Mouse (Mus musculus) left cerebral cortex, adult 11 months (tissue): ENCODE results near the gene Rps19.
"Not testable (repeated sequence)": the region's sequence is repeated elsewhere in the genome, so short reads cannot be mapped to it uniquely, and the experiment has no call there.

Source experiments
- DNase-seq: peaks from one replicate; pipeline ENCODE4 v3.0.0; 2022; ENCODE audit warnings: low spot score

Rps19 gene

DNA sequence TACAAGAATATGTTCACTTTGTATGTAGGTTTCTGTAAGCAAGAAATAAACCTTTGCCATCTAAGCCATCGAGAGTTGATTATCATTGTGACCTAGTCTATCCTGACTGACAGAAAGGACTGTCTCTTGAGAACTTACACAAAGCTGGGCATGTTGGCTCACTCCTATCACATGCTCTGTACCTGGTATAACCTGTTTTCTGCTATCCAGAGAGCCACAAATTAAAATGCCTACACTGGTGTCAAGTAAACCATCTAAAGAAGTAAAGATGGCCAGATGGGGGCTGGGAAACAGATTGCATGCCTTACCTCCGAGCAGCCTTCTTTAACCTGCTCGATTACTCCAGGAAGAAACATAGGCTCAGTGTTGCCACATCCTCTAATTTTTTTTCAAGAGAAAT, 6.6 kb upstream of the Rps19 start:
- DNase-seq, result no peak

DNA sequence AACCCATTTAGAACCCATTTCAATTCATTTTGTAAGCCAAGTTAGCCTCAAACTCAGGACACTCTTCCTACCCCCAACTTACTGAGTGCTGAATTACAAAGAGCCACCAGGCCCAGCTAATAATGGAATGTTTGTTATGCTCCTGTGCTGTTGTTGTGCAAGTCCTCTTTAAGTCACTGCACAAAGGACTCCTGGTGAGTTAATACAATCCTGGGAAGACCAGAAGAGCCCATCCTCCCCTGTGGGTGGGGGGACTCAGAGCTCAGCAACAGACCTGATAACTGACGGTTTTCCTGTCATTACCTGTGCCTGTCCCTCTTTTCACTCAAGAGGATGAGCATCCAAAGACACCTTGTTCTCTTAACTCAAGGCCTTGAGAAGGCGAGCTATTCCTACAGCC, 4.6 kb upstream of the Rps19 start:
- no peak for DNase-seq

DNA sequence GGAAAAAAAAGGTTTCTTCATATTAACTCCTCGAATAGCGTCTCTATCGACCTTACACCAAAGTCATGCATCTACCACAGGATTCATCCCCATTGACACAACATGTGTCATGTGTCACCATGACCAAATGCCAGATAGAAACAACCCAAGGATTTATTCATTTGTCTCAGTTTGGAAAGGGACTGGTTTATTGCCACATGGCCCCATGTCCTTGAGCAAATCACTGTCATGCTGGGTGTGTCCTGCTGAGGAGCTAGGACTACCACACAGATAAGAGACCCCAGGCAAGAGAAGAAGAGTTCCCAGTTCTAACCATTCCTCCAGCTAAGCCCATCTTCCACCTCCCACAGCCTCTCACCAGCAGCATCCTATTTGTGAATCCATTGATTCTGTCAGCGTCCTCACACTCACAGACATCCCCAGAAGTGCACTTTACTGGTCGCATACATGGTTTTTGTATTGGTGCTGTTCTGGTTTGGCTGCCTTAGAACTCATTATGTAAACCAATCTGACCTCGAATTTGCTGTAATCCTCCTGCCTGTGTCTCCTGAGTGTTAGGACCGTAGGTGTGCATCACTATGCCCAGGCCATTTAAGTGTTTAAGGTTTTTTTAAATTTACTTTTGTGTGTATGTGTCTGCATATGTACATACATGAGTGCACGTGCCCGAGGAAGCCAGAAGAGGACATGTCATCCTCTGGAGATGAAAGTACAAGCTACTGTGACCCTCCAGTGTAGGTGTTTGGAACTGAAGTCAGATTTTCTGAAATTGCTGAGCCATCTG, 1.6 kb upstream of the Rps19 start:
- no peak for DNase-seq

GRCm38 (mm10) chr7:24884693-24885291, 621 bp downstream of the Rps19 start:
- DNase-seq, result no peak

- DNase-seq, result no peak
These were observed 1.5 kb downstream of the Rps19 start for GRCm38 (mm10) chr7:24885468-24886307.

- no peak for DNase-seq
These were observed 2.1 kb downstream of the Rps19 start for GRCm38 (mm10) chr7:24886308-24886633.

DNA sequence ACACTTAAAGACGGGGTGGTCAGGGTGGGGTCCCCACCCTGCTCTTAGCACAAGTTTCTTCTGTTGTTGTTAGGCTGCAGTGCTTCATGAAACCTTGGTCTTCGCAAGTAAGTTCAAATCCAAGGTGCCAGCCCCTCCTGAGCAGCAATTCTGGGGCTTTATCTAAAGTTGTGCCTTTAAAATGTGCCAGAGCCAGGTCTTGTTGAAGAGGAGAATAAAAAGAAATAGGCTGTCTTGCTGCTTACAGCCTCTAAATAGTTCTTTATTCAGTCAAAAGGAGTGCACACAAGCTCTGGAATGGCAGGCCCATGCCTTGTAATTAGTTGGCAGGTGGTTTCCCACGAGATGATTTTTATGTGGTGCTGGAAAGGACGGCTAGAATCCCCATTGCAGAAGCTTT, 2.9 kb downstream of the Rps19 start:
- DNase-seq, result no peak

- no peak for DNase-seq
These were observed 5.5 kb downstream of the Rps19 start for GRCm38 (mm10) chr7:24889431-24890220.

DNA sequence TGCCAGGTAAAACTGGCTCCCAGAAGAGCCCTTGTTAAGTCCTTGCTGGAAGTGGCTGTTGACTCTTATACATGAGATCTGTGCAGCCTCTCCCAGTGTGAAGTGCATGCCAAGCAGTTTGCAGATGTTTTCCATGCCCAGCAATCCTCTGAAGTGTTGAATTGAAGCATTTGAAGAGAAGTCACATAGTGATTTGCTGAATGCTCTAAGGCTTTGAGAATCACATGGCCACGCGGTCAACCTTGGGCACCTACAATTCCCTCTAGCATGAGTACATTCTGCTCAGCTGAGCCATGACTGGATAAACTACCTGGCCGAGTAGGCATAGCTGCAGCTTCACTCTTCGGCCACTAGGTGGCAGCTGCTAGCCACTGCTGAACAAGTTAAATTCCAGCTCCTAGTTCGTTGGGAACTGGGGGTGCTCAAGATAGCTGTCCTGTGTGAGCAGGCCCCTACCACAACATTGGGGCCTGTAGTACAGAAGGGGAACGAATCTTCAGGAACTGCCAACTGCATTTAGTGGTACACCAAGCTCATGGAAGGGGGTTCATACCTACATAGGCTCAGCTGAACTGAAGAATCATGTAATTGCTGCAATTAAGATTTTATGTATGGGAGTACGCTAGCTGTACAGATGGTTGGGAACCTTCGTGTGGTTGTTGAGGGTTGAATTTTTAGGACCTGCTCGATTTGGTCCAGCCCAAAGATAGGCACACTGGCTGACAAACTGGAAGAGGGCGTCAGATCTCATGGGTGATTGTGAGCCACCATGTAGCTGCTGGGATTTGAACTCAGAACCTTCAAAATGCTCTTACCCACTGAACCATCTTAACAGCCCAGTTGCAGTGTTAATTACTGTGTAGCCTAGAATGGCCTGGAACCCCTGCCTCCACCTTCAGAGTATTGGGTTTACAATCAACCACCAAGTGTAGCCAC, 6.4 kb downstream of the Rps19 start:
- no peak for DNase-seq

DNA sequence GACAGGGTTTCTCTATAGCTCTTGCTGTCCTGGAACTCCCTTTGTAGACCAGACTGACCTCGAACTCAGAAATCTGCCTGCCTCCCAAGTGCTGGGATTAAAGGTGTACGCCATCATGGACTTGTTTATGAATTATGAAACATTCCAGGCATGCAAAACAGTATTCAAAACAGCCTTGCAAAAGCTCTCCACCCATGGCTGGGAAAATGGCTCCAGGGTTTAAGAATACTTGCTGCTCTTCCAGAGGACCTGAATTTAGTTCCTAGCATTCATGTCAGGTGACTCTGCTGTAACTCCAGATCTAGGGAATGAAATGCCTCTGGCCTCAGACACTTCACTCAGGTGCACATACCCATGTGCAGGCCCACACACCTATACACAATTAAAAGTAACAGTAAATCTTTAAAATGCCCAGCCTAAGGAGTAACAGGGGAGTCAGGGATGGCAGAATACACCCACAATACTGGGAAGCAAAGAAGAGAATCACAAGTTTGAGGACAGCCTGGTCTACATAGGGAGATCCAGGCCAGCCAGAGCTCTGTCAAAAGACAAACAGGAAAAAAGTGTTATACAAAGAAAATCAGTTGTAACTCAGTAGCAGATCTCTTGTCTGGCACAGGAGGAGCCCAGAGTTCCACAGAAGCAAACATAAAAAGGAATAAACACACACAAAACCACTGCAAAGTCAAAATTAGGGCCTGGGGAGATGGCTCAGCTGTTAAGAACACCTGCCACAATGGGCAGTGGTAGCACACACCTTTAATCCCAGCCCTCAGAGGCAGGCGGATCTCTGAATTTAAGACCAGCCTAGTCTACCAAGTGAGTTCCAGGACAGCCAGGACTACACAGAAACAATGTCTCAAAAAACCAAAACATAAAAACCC, 7.3 kb downstream of the Rps19 start:
- DNase-seq, result no peak

DNA sequence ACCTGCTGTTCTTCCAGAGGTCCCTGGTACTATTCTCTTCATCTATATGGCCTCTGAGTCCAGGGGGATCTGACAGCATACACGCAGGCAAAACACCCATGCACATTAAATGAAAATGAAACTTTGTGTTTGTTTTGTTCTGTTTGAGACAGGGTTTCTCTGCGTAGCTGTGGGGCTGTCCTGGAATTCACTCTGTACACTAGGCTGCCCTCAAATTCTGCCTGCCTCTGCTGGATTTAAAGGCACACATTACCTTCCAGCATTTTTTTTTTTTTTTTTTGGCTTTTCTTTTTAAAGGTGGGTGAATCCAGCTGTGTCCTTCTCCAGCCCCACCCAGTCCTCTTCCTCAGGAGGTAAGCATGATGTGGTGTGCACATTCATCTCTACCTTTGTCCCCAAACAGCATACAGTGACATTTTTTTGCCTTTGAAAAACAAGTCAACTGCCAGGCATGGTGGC, 8.0 kb downstream of the Rps19 start:
- DNase-seq, result no peak

DNA sequence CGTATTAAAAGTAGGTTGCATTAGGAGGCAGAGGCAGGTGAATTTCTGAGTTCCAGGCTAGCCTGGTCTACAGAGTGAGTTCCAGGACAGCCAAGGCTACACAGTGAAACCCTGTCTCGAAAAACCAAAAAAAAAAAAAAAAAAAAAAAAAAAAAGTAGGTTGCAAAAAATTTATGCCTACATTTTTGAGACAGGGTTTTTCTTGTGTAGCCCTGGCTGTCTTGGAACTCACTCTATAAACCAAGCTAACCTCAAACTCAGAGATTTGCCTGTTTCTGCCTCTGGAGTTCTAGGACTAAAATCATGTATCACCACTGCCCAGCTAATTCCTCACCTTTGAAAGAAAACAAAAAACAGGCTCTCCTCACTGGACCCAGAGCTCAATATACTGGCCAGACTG, 11.6 kb downstream of the Rps19 start:
- not testable (repeated sequence) for DNase-seq

DNA sequence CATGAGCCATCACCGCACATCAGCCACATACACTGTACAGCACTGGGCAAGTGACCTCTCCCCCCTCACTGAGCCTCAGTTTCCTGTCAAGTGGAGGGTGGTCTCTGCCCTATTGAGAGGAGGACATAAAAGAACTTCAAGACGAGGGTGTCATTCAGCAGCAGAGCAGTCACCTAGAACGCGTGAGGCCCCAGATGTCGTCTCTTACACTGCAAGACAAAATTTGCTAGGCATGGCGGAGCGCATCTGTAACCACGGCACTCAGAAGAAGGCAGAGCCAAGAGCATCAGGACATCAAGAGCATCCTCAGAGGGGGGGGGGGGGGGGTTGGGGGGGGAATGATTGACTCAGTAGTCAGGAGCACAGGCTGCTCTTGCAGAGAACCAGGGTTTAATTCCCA, 12.1 kb downstream of the Rps19 start:
- no peak for DNase-seq

GRCm38 (mm10) chr7:24897224-24897623, 13.1 kb downstream of the Rps19 start, which contains the start of gene Cd79a:
Cd79a (plus strand) TSS chr7:24897381.
- no peak for DNase-seq

- DNase-seq, result no peak
These were observed 13.8 kb downstream of the Rps19 start for GRCm38 (mm10) chr7:24897959-24898358.

DNA sequence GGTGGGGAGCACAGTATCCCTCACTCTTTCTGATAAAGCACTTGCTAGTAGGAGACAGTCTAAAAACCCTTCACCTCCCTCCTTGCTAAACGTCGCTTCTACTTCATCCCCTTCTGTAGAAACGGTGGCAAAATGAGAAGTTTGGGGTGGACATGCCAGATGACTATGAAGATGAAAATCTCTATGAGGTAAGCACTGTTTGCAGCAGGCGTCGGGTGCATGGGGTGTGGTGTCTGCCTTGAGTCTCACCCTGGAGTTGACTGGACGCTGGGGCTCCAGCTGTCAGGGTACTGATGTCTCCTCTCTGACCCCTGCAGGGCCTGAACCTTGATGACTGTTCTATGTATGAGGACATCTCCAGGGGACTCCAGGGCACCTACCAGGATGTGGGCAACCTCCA, 16.9 kb downstream of the Rps19 start:
- DNase-seq, result no peak

- DNase-seq, result no peak
These were observed 17.7 kb downstream of the Rps19 start for GRCm38 (mm10) chr7:24901842-24902241.

- DNase-seq, result no peak
These were observed 18.1 kb downstream of the Rps19 start for GRCm38 (mm10) chr7:24902264-24902629.

GRCm38 (mm10) chr7:24902630-24903443, 18.7 kb downstream of the Rps19 start, which contains the start of gene Arhgef1:
Arhgef1 (plus strand) TSS chr7:24902912.
- no peak for DNase-seq
